Mouse (Mus musculus): ENCODE data around the gene Htra2.
A peak's percentile ranks its signal among the peaks of the same experiment; 100 is the strongest.

The Htra2 gene

DNA sequence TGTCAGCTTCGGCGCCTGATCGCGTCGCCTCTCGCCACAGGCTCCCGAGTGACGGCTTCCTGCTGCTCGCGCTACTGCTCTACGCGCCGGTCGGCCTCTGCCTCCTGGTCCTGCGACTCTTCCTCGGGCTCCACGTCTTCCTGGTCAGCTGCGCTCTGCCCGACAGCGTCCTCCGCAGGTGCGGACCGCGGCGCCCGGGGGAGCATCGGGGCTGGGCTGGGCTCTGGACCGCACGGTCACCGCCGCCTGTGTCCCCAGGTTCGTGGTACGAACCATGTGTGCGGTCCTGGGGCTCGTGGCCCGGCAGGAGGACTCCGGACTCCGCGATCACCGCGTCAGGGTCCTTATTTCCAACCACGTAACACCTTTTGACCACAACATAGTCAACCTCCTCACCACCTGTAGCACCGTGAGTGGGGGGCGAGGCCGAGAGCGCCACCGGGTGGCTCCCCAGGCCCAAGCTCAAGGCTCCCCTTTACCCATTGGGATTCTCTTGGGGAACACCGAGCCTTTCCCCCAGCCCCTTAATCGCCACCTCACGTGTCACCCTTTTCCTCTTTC lies at the start of gene Htra2:
Gene Htra2 (minus strand): TSS at position 403 of the 561 bp plus-strand sequence.
- no peak for DNase-seq (ENCODE audit: low spot score in 2 of 2)

GRCm38 (mm10) chr6:83104158-83104557 lies 49.1 kb upstream of the Htra2 start:
- no peak for DNase-seq (ENCODE audit: low spot score in 2 of 2)

DNA sequence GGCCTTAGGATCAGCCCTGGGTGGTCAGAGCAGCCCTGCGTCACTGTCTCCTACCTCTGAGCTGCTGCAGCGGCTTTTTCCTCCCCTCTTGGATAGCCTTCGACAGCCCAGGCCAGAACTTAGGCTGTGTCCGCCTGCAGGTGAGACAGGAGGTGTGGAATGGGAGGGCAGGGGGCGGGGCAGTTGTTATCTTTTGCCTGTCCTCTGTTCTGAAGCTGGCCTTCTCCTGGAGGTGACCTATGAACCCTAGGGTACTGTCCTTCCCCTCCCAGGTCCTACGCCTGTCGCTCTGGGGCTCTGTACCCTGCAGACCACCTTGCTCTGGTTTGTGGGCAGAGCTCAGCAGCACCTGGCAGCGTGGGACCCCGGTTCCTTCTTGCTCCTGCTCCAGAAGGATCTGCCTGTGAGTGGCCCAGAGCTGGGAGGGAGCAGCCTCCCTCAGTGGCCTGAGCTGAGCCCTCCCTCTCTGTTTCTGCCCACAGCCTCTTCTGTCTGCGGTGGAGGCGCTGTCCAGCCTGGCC lies 48.1 kb upstream of the Htra2 start:
- no peak for DNase-seq (ENCODE audit: low spot score in 2 of 2)

DNA sequence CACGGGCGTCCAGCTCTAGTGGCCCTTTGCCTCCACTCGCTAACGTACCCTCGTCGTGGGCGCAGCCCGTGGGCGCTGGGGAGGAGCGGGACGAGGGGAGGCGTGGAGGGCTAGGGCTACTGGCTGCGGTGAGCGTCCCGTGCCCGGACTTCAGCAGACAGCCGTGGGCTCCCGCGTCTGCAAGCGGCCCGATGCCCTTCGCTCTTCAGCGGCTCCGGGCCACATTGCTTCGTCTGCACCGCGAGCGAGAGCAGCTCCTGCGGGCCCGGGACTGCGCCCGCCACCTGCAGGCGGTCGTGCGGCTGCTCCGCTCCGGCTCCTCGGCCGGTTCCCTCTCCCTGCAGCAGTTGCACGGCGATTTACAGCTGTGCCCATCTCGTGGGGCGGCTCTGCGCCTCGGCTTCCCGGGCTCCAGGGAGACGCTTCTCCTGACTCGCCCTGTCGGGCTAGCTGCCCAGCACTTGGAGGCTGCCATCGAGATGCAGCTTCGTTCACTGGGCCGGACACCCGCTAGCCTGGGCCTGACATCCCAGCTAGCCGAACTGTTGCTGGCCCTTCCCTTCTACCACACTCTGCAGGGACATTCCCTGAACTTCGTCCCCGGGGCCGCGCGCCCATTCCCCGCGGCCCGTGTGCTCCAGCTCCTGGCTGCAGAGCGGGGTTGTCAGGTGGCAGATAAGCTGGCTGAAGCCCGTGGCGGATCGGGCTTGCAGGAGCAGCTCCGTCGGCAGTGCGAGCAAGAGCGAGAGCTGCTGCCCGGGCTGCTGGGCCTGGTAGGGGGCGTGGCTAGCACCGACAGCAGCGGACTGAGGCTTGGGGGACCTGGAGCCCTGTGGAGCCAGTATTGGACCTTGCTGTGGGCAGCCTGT lies 46.8 kb upstream of the Htra2 start:
- peak; percentile 53 to 57 for DNase-seq (ENCODE audit: low spot score in 2 of 2)

GRCm38 (mm10) chr6:83101316-83101687 lies 46.2 kb upstream of the Htra2 start, which contains the start of the genes Ccdc142 and Gm42688:
Gene Ccdc142, plus strand, starts transcription at chr6:83101601.
Gene Gm42688, plus strand, starts transcription at chr6:83101617.
- DNase-seq (ENCODE audit: low spot score in 2 of 2) = peak; percentile 86 to 89

- no peak for DNase-seq (ENCODE audit: low spot score in 2 of 2)
These were observed 43.3 kb upstream of the Htra2 start for GRCm38 (mm10) chr6:83098411-83098810.

GRCm38 (mm10) chr6:83095968-83096367 lies 40.9 kb upstream of the Htra2 start:
- no peak for DNase-seq (ENCODE audit: low spot score in 2 of 2)

GRCm38 (mm10) chr6:83092416-83093127 lies 37.5 kb upstream of the Htra2 start:
- no peak for DNase-seq (ENCODE audit: low spot score in 2 of 2)

DNA sequence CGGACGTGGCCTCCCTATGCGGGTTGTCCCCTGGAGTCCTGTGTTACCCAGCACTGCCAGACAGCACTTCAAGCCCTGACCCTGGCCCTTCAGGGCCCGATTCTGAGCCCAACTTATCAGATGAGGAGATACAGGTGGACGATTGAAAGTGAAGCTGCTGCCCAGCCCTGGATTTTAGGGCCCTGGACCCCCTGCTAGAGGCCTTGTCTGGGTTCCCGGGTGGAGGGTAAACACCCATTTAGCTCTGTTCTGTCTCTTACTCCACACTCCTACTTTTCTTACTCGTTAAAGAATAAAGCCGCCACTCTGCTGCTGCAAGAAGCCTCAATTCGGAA lies 32.8 kb upstream of the Htra2 start:
- no peak for DNase-seq (ENCODE audit: low spot score in 2 of 2)

DNA sequence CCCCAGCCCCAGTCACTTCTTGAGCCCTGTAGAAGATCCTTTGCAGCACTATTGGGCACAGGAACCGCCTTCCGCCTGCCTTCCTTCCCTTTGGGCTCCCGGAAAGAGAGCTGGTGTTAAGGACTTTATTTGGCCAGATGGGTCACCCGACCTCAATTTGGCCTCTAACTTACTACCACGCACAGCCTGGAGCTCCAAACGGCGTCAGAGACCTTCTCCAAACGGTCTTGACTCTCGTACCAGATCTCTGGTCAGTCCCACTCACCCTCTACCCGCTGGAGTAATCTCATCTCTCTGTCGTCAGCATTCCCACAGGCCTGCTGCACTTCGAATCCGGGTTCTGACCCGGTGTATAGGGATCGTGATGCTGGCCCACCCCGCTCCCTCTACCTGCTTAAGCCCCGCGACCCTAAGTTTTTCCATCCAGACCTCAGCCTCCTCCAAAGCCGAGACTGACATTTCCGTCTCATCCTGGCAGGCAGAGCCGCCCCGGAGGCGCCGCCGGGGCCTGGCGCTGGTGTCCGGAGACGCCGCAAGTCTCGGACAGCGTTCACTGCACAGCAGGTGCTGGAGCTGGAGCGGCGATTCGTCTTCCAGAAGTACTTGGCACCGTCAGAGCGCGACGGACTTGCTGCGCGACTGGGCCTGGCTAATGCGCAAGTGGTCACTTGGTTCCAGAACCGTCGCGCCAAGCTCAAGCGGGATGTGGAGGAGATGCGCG lies 32.3 kb upstream of the Htra2 start:
- peak in 1 of 2 experiments; percentile 11 for DNase-seq (ENCODE audit: low spot score in 2 of 2)

GRCm38 (mm10) chr6:83086121-83087035 lies 31.3 kb upstream of the Htra2 start, which contains the start of gene Lbx2:
Gene Lbx2, plus strand, starts transcription at chr6:83086367.
- no peak for DNase-seq (ENCODE audit: low spot score in 2 of 2)

GRCm38 (mm10) chr6:83084477-83084876 lies 29.4 kb upstream of the Htra2 start:
- DNase-seq (ENCODE audit: low spot score in 2 of 2) = no peak

DNA sequence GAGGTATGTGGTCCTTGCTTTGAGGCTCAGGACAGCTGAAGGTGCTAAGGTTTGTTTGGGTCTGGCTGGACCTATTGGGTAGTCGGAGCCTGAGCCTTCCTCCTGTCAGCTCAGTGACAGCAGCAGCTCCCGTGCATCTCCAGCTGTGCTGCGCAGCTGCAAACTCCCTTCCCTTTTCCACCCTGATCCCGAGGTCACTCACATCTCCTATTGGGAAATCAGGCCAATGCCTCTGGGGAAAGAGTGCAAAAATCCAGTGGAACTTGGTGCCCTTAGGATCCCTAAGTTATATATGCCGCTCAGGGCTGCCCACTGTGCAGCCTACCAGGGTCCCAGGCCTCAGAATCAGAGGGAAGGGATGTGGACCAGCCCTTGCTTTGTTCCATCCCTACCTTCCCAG lies 28.4 kb upstream of the Htra2 start:
- no peak for DNase-seq (ENCODE audit: low spot score in 2 of 2)

DNA sequence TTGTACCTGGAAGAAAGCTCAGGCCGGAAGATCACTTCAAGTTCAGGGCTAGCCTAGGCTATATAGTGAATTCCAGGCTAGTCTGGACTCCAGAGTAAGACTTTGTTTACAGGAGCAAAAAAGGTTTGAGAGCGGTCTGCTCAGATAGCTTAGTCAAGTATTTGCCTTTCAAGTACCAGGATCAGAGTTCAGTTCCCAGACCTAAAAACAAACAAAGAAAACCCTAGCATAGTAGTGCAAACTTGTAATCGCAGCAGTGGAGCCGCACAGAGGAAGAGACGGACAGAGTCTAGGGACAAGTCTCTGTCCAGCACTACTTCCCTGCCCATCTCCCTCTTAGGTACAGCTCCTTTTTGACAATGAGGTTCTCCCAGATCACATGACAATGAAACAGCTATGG lies 25.1 kb upstream of the Htra2 start:
- no peak for DNase-seq (ENCODE audit: low spot score in 2 of 2)

GRCm38 (mm10) chr6:83078324-83078858 lies 23.3 kb upstream of the Htra2 start:
- peak; percentile 99 for DNase-seq (ENCODE audit: low spot score in 2 of 2)

DNA sequence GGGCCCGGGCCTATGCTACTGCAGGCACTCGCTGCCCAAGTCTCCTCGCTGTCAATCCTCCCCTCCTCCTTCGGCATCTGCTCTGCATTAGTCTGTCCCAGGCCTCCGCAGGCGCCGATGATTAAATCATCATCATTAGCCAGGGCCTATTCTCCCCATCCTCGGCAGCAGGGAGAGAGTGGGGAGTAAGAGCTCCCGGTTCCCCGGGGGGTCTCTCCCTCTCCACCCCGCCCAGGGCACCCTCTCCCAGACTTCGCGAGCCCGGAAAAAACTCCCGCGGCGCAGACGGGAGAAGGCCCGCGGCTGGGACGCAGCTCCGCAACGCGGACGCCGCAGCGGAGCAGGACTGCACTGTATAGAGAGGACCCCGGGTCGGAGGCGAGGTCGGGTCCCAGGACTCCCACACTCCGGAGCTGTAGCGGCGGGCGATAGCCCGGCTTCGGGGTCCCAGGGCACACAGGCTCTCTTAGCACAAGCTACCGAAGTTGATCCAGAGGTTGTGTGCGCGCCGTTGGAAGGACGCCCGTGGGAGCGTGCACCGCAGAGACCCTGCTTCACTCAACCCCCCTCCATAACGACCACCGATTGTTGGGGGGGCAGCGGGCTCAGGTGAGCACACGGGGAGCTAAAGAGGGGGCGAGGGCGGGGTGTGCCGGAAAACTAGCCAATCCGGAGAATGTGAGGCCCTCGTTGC lies 22.7 kb upstream of the Htra2 start, which contains the start of gene Pcgf1:
Gene Pcgf1 (plus strand): TSS at position 240 of the 694 bp plus-strand sequence.
- peak; percentile 20 to 39 for DNase-seq (ENCODE audit: low spot score in 2 of 2)

DNA sequence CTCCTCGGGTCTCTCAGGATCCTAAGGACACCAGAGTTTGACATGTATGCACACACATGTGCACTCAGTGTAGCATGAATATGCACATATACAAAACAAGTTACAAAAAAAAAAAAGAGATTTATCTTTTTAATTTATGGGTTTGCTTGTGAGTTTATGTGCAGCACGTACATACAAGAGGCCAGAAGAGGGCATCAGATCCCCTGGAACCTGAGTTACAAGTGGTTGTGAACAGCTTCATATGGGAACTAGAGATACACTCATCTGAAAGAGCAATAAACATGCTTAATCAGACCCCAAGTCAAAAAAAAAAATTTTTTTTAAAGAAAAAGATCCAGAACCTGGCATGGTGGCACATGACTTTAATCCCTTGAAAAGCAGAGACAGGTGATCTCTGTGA lies 19.9 kb upstream of the Htra2 start:
- DNase-seq (ENCODE audit: low spot score in 2 of 2) = no peak

- DNase-seq (ENCODE audit: low spot score in 2 of 2) = no peak
These were observed 16.1 kb upstream of the Htra2 start for GRCm38 (mm10) chr6:83071220-83071619.
